Mouse (Mus musculus) embryonic facial prominence, embryonic 10.5 days (tissue): ENCODE results near the gene Shank3. TPM values are rescaled to one million over a fixed set of nuclear protein-coding genes. Genes with fewer than 3 reads are reported as not detected.

Experiments used
- DNase-seq: peaks from one replicate; pipeline ENCODE4 v3.0.0-alpha.2; 2017; ENCODE audit warnings: low spot score
- H3K27ac ChIP-seq: fragments of 300-500 bp; sonication (generic); replicated peaks from 2 replicates; pipeline ENCODE4 v1.5.1; 2016; ENCODE audit warnings: mild to moderate bottlenecking
- H3K27me3 ChIP-seq: fragments of 300-500 bp; sonication (generic); replicated peaks from 2 replicates; pipeline ENCODE4 v1.6.1; 2016; ENCODE audit warnings: low read depth, mild to moderate bottlenecking; ENCODE audit not compliant: poor library complexity, severe bottlenecking
- H3K36me3 ChIP-seq: fragments of 300-500 bp; sonication (generic); replicated peaks from 2 replicates; pipeline ENCODE4 v1.6.1; 2016; ENCODE audit warnings: mild to moderate bottlenecking, moderate library complexity
- H3K4me1 ChIP-seq: fragments of 300-500 bp; sonication (generic); 2 replicates; pipeline ENCODE4 v1.6.1; 2016
- H3K4me3 ChIP-seq: fragments of 300-500 bp; sonication (generic); 2 replicates; pipeline ENCODE4 v1.5.1; 2016; ENCODE audit warnings: mild to moderate bottlenecking, moderate library complexity
- H3K9me3 ChIP-seq: fragments of 300-500 bp; sonication (generic); 2 replicates; pipeline ENCODE4 v1.6.1; 2016; ENCODE audit warnings: mild to moderate bottlenecking
- WGBS: fragments of 180-500 bp; shearing (Covaris S2); methylation state at CpG from one replicate; pipeline ENCODE4 v1.1.7; 2016; 5-methylcytosine and 5-hydroxymethylcytosine counted together
- polyA plus RNA-seq: library from polyadenylated mRNA; unstranded; fragments of >200 nt; fragmentation: Nextera tagmentation; extraction: Ambion mirVana; gene quantifications from 2 replicates; pipeline ENCODE4 v1.2.1, GENCODE M21; 2016

Shank3 gene
- polyA plus RNA-seq, 1 experiment from 2014 or later: 1.3 TPM

DNA sequence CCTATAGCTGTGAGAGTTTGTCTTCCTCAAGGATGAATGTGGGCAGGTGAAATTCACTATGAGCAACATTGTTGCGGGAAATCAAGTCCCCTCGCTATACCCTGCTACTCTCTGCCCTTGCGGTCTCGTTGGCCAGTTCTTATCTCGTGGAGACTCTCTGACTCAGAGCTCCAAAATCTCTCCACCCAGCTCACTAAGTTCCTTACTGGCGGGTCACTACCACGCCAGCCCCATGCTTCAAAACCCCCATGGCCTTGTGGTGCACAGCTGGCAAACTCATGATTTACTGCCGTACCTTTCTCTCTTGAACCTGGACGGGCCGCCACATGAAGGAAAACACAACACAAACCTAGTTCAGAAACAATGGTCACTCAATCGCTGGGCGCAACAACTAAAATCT lies 11.2 kb upstream of the Shank3 start:
- Histone ChIP-seq H3K4me1 (no peaks in the 10 kb centered on the region), H3K4me3 (no peak overlapping the region), H3K27me3 (no peaks in the 10 kb centered on the region), H3K27ac (no peak overlapping the region), H3K9me3 (no peaks in the 10 kb centered on the region), H3K36me3 (no peaks in the 10 kb centered on the region)
- no peak for DNase-seq
- 80% methylated on average over 12 of the region's 12 CpGs for WGBS

DNA sequence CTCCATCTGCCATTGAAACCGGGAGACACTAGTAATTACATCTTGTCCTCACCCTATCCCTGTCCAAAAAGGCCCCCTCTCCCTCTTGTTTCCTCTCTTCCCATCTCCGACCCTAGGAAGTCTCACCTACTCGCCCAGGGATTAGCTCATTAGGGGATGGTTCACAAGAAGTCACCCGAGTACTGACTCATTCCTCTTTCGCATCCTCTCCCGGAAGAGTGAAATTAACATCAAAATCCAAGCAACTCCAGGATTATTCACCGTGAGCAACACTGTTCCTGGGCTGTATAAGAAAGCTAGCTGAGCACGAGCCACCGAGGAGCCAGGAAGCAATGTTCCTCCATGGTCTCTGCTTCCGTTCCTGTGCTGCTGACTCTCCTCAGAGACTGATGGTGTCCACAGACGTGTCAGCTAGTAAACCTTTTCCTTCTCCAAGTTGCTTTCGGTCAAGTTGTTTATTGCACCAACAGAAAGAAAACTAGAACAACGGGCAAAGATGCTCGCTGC lies 10.8 kb upstream of the Shank3 start:
- no peaks in the 10 kb centered on the region for H3K36me3 ChIP-seq
- 52% methylated on average over 14 of the region's 14 CpGs for WGBS
- DNase-seq: no peak
- no peak overlapping the region for H3K27ac ChIP-seq
- H3K9me3 ChIP-seq: no peaks in the 10 kb centered on the region
- H3K27me3 ChIP-seq: no peaks in the 10 kb centered on the region
- H3K4me3 ChIP-seq: no peak overlapping the region
- no peaks in the 10 kb centered on the region for H3K4me1 ChIP-seq

DNA sequence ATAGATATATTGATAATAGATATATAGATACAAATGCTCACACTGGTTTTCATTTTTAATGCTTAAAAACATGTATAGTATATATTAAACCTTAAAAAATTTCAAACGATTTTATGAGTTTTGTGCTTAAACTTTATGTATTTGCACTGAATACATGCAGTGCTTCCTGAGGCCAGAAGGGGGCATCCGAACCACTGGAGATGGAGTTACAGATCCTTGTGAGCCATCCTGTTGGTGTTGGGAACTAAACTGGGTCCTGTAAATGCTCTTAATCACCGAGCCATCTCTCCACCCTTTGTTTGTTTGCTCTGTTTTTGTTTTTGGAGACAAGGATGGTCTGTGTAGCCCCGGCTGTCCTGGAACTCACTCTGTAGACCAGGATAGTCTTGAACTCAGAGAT lies 4.5 kb upstream of the Shank3 start:
- Histone ChIP-seq H3K27me3 (peaks cover 42% of the 10 kb centered on the region), H3K4me1 (peaks cover 30% of the 10 kb centered on the region), H3K9me3 (0 out of 2 replicates have a peak, but pooled peaks cover 2% of the 10 kb centered on the region), H3K27ac (no peak overlapping the region), H3K4me3 (no peak overlapping the region), H3K36me3 (no peaks in the 10 kb centered on the region)
- no peak for DNase-seq
- 81% methylated on average over 4 of the region's 4 CpGs for WGBS

DNA sequence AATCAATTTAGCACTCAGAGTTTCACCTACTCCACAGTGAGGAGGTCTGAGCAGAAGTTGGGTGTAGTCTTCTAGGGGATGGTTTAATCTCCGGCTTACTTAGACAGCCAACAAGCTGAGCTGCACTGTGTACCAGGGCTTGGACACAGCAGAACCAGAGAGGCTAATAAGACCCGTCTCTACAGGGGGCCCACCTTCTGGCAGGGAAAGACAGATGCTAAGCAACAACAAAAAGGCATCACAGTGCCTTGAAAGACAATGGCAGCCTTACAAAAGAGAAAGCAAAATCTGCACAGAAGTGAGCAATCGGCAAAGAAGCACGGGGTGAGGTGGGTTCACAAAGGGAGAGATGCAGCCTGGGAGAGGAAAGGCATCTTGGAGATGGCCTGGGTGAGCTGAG lies 3.3 kb upstream of the Shank3 start:
- no peak overlapping the region for H3K4me3 ChIP-seq
- peaks cover 40% of the 10 kb centered on the region for H3K4me1 ChIP-seq
- peaks cover 53% of the 10 kb centered on the region for H3K27me3 ChIP-seq
- no peak overlapping the region for H3K27ac ChIP-seq
- H3K9me3 ChIP-seq: 0 out of 2 replicates have a peak, but pooled peaks cover 2% of the 10 kb centered on the region
- H3K36me3 ChIP-seq: no peaks in the 10 kb centered on the region
- 42% methylated on average over 4 of the region's 4 CpGs for WGBS
- DNase-seq: no peak

DNA sequence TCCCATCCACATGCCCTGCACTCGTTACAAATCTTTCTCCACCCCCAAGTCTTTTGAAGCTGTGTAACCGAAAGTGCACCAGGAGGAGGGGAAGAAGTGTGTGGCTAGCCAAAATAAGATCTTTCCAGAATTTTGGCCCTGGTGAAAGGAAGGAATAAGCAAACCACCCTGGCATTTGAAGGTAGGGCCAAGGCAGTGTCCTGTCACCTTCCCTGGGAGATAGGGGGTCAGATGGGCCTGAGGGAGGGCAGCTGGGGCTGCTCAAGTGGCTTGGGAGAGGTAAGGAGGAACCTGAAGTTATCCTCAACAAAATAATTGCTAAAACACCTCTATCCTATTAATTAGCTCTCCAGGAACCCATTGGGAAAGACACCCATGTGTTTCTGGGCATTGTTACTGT lies 2.6 kb upstream of the Shank3 start:
- H3K9me3 ChIP-seq: 0 out of 2 replicates have a peak, but pooled peaks cover 2% of the 10 kb centered on the region
- H3K4me1 ChIP-seq: peaks cover 43% of the 10 kb centered on the region
- no peak overlapping the region for H3K27ac ChIP-seq
- H3K27me3 ChIP-seq: peaks cover 60% of the 10 kb centered on the region
- no peaks in the 10 kb centered on the region for H3K36me3 ChIP-seq
- 33% methylated on average over 2 of the region's 2 CpGs for WGBS
- DNase-seq: no peak
- no peak overlapping the region for H3K4me3 ChIP-seq

DNA sequence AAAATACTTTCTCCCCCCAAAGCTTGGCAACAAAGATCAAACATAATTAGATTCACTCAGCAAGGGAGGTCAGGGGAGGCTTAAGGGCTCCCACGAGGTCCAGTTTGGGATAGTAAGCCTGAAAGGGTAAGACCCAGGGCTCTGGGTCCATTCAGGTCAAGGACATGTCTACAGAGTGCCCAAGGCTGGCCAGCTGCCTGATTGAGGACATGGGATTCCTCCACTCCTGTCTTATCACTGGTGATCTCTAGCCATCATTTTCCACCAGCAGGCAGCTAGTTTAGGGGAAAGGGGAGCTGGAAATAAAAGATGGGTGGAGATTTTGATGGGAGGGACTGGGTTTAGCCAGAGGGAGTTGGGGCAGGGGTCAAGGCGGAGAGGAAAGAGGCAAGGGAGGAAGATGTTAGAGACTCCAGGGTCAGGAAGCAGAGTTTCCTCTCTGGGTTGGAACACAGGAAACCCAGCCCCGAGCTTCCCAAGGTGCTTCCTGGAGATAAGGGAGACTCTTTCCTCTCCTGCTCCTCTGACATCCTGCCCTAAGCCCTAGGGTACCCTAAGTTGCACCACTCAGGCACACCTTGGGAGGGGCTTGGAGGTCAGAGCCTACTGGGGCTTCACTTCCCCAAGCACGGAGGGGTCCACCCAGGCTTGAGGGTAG lies 1.9 kb upstream of the Shank3 start:
- H3K27me3 ChIP-seq: peaks cover 66% of the 10 kb centered on the region
- H3K36me3 ChIP-seq: no peaks in the 10 kb centered on the region
- no peak overlapping the region; the same call in 1 of the 2 replicates for H3K27ac ChIP-seq
- H3K9me3 ChIP-seq: 0 out of 2 replicates have a peak, but pooled peaks cover 2% of the 10 kb centered on the region
- WGBS: 17% methylated on average over 4 of the region's 4 CpGs
- no peak for DNase-seq
- peaks cover 43% of the 10 kb centered on the region for H3K4me1 ChIP-seq
- peak overlapping the region; percentile 83 for H3K4me3 ChIP-seq

DNA sequence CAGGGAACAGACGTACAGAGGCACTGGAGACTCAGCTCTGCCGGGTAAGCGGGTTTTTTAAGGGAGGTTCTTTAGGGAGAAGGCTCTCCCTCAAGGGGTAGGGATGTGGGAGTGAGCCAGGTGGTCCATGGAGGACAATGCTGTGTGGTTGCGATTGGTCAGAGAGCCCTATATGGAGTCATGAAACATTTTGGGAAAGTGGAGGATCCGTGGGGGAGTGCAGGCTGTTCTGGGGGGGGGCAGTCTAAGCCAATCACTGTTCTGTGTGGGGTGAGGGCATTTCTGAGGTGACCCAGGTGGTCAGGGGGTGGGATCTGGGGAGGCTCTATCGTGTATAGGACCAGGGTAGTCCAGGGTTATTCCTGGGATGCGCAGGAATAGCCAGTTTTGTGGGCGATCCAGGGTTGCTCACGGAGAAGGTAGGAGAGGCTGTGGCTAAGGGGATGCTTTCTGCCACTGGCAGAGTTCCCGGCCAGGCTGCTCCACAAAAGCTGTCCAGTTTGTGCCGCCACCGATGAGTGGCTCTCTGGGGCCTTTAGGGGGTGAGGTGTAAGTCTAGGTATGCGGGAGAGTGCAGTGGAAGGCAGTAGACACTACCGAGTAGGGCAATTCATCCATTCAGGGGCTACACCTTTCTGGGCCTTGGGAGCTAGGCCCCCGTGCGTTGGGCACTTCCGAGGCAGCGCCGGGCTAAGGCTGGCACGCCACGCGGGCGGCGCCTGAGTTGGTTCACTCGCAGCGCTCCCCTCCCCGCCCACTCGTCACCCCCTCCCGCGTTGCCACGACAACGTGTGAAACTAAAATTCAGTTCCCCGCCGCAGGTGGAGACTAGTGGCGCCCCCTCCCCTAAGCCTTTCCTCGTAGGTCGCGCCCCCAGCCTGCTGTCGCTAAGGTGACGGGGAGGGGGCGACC lies 1.1 kb upstream of the Shank3 start:
- peak; percentile 53 for DNase-seq
- peak overlapping the region; percentile 88 for H3K27ac ChIP-seq
- H3K9me3 ChIP-seq: 0 out of 2 replicates have a peak, but pooled peaks cover 2% of the 10 kb centered on the region
- peaks cover 43% of the 10 kb centered on the region for H3K4me1 ChIP-seq
- 2% methylated on average over 41 of the region's 41 CpGs for WGBS
- peaks cover 72% of the 10 kb centered on the region for H3K27me3 ChIP-seq
- peaks cover 3% of the 10 kb centered on the region for H3K36me3 ChIP-seq
- peak overlapping the region; percentile 83 for H3K4me3 ChIP-seq

DNA sequence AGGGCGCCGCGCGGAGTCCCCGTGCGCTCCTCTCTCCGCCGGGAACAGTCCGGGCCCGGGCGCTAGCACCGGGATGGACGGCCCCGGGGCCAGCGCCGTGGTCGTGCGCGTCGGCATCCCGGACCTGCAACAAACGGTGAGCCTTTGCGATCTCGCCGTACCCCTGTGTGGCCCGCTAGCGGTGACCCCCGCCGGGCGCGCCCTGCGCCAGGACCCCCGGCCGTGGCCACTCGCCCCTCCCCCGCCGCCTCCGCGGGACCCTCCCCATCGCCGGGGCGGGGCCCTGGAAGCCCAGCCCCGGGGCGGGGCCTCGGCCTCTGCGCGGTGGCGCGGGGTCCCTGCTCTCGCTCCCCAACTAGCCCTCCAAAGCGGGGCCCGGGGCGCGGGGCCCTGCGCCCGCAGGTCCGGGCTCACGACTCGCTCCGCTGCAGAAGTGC lies 379 bp downstream of the Shank3 start:
- Histone ChIP-seq H3K27me3 (peaks cover 73% of the 10 kb centered on the region), H3K4me1 (peaks cover 43% of the 10 kb centered on the region), H3K27ac (peak overlapping the region; percentile 88), H3K9me3 (0 out of 2 replicates have a peak, but pooled peaks cover 2% of the 10 kb centered on the region), H3K36me3 (peaks cover 14% of the 10 kb centered on the region), H3K4me3 (peak overlapping the region; percentile 83)
- under 1% methylated on average over 51 of the region's 60 CpGs for whole genome bisulfite sequencing
- DNase-seq: peak; percentile 88

DNA sequence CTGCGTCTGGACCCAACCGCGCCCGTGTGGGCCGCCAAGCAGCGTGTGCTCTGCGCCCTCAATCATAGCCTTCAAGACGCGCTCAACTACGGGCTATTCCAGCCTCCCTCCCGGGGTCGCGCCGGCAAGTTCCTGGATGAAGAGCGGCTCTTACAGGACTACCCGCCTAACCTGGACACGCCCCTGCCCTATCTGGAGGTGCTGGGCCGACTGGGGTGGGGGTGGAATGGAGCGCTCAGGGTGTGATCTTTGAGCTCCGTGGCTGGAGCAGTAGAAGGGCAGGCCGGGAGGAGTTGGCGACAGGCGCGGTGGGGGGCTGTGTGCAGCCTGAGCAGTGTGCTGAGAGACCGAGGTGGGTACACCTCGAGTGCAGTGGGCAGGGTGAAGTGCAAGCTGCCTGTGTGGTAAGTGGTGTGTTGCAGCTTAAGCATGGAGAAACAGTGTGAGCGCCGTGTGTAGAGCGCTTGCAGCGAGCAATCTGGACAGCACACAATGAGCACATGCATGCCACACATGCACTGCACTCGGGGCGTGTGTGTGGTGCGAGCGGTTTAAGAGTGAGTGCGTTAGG lies 883 bp downstream of the Shank3 start:
- peaks cover 46% of the 10 kb centered on the region for H3K4me1 ChIP-seq
- no peak for DNase-seq
- H3K27me3 ChIP-seq: peaks cover 73% of the 10 kb centered on the region
- WGBS: under 1% methylated on average over 35 of the region's 35 CpGs
- H3K36me3 ChIP-seq: peaks cover 15% of the 10 kb centered on the region
- H3K9me3 ChIP-seq: no peaks in the 10 kb centered on the region
- peak overlapping the region; percentile 83 for H3K4me3 ChIP-seq
- peak overlapping the region; percentile 88 for H3K27ac ChIP-seq

DNA sequence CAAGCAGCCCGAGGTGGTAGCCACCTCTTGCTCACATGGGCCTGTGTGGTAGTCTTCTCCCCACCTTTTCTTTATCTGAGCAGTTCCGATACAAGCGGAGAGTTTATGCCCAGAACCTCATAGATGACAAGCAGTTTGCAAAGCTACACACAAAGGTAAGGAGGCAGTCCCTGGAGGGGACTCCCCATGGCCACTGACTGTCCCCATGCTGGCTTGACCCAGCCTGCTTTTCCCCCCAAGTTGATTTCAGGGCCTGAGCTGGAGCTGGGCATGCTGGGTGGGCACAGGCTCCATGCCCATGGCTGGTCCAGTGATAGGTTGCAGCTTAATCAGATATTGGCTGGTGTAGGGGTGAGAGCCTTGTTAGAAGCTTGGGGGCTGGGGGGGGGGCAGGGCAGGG lies 1.9 kb downstream of the Shank3 start:
- 80% methylated on average over 3 of the region's 3 CpGs for WGBS
- peaks cover 66% of the 10 kb centered on the region for H3K27me3 ChIP-seq
- H3K4me3 ChIP-seq: peak overlapping the region; percentile 83; the same call in 1 of the 2 replicates

DNA sequence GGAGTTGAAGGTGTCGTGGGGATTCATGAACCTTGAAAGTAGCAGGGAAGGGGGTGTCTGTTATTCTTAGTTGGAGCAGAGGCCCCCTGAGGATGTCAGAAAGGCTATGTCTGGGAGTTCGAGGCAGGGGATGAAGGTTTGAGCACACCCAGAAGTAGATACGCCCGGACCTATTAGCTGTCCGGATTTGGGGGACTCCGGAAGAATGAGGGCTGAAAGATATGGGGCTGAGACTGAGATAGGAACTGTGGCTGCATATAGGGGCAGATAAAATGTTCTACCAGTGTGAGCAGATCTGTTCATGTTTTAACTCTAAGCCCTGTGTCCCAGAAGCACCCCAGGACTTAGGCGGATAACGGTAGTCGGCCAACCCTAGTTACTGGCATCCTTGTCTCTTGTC lies 5.4 kb downstream of the Shank3 start:
- H3K27me3 ChIP-seq: peaks cover 35% of the 10 kb centered on the region
- no peak for DNase-seq
- no peak overlapping the region for H3K27ac ChIP-seq
- H3K9me3 ChIP-seq: no peaks in the 10 kb centered on the region
- H3K36me3 ChIP-seq: peaks cover 30% of the 10 kb centered on the region
- 94% methylated on average over 9 of the region's 9 CpGs for WGBS
- H3K4me3 ChIP-seq: no peak overlapping the region
- H3K4me1 ChIP-seq: peaks cover 19% of the 10 kb centered on the region

More for the DNA sequence above, 1.9 kb downstream of the Shank3 start:
- no peaks in the 10 kb centered on the region for H3K9me3 ChIP-seq
- H3K4me1 ChIP-seq: peaks cover 48% of the 10 kb centered on the region
- peaks cover 18% of the 10 kb centered on the region for H3K36me3 ChIP-seq
- no peak overlapping the region for H3K27ac ChIP-seq
- DNase-seq: no peak

DNA sequence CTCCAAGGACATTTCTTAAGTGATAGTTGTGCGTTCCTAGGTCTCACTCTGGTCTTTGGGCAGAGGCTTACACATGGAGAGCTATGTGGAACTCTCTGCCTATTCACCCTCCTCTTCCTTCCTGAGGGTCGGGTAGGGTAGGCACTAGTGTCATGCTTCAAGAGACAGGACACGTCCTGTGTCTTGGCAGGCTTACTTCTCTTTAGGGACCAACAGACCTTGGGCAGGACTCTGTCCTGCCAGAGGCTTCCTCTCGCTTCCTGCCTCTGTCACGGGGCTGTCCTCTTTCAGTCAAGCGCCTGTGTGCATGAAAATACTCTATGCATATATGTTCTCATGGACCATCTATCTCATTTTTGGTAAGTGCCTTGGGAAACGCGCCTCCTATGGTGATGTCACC lies 8.3 kb downstream of the Shank3 start:
- Histone ChIP-seq H3K27ac (no peak overlapping the region), H3K36me3 (peaks cover 30% of the 10 kb centered on the region), H3K4me3 (no peak overlapping the region), H3K4me1 (peaks cover 6% of the 10 kb centered on the region; the same call in 1 of the 2 replicates), H3K27me3 (peaks cover 10% of the 10 kb centered on the region; the same call in 1 of the 2 replicates), H3K9me3 (no peaks in the 10 kb centered on the region)
- 87% methylated on average over 8 of the region's 8 CpGs for WGBS
- DNase-seq: no peak
